Mouse (Mus musculus) ES-E14 (cell line): ENCODE results near the gene Mtor. TPM values are rescaled to one million over a fixed set of nuclear protein-coding genes. Genes with fewer than 3 reads are reported as not detected.

Source experiments
- DNase-seq: peaks from one replicate; pipeline ENCODE4 v3.0.0-alpha.2; 2013; ENCODE audit warnings: low read depth, low spot score
- H3K27ac ChIP-seq: 2 replicates; pipeline ENCODE4 v1.5.1; 2012; ENCODE audit warnings: low read depth, mild to moderate bottlenecking, low read length, moderate library complexity, mixed read lengths; ENCODE audit not compliant: poor library complexity, insufficient read depth, severe bottlenecking
- H3K36me3 ChIP-seq: 2 replicates; pipeline ENCODE4 v1.6.1; 2012; ENCODE audit warnings: mild to moderate bottlenecking, low read length, moderate library complexity, mixed read lengths; ENCODE audit not compliant: control insufficient read depth, poor library complexity, insufficient read depth, severe bottlenecking
- H3K4me1 ChIP-seq, 2 experiments: fragments of 150-350 bp in 1 of 2; sonication (generic) in 1 of 2; 2 replicates each; pipeline ENCODE4 v1.6.1; 2012; ENCODE audit warnings: low read length in 2 of 2, mild to moderate bottlenecking in 1 of 2, mixed read lengths in 1 of 2; ENCODE audit not compliant: control insufficient read depth in 2 of 2, insufficient read depth in 2 of 2, poor library complexity in 1 of 2
- H3K4me3 ChIP-seq, 2 experiments: fragments of 150-350 bp in 1 of 2; sonication (generic) in 1 of 2; 2 replicates each; pipeline ENCODE4 v1.5.1; 2012; ENCODE audit warnings: low read length in 2 of 2, low read depth in 1 of 2, mild to moderate bottlenecking in 1 of 2, mixed read lengths in 1 of 2; ENCODE audit not compliant: insufficient read depth in 1 of 2, poor library complexity in 1 of 2, severe bottlenecking in 1 of 2
- H3K9ac ChIP-seq: 2 replicates; pipeline ENCODE4 v1.6.1; 2012; ENCODE audit warnings: low read depth, mild to moderate bottlenecking, low read length, mixed read lengths; ENCODE audit not compliant: poor library complexity, insufficient read depth, severe bottlenecking
- H3K9me3 ChIP-seq: fragments of 150-350 bp; sonication (generic); 2 replicates; pipeline ENCODE4 v1.6.1; 2012; ENCODE audit warnings: low read depth, mild to moderate bottlenecking, low read length; ENCODE audit not compliant: control insufficient read depth, insufficient read depth
- CHD2 ChIP-seq: IDR thresholded peaks from 2 replicates; pipeline ENCODE4 v1.6.1; 2014; ENCODE audit warnings: mild to moderate bottlenecking, low read depth, low read length, inconsistent platforms
- HCFC1 ChIP-seq: IDR thresholded peaks from 2 replicates; pipeline ENCODE4 v1.6.1; 2012; ENCODE audit warnings: low read length, inconsistent platforms, borderline replicate concordance; ENCODE audit not compliant: insufficient read depth
- MAFK ChIP-seq: IDR thresholded peaks from 2 replicates; pipeline ENCODE4 v1.6.1; 2014; ENCODE audit warnings: mild to moderate bottlenecking, low read depth, low read length, inconsistent platforms; ENCODE audit not compliant: insufficient read depth
- ZC3H11A ChIP-seq: IDR thresholded peaks from 2 replicates; pipeline ENCODE4 v1.6.1; 2012; ENCODE audit warnings: low read depth, mild to moderate bottlenecking, inconsistent platforms, low read length, borderline replicate concordance
- ZNF384 ChIP-seq: IDR thresholded peaks from 2 replicates; pipeline ENCODE4 v1.6.1; 2012; ENCODE audit warnings: low read depth, low read length, inconsistent platforms
- in situ Hi-C, 2 experiments: fragments of 600-800 bp; cut with MboI; formaldehyde crosslinking; loops; one replicate each; pipeline ENCODE4 v1.15.1; 2025; ENCODE audit warnings: low sequenced_read_pairs in 2 of 2, inconsistent platforms in 1 of 2; ENCODE audit not compliant: unreplicated experiment in 2 of 2
- total RNA-seq: library from RNA; depleted of rRNA; stranded (reverse); fragments of 300-350 nt; gene quantifications from 2 replicates; pipeline ENCODE4 v1.2.3, GENCODE M21; 2012; rRNA removed

Mtor gene
- total RNA-seq, result 37.6 and 48.2 TPM in 2 replicates

GRCm38 (mm10) chr4:148448179-148448852 lies at the start of gene Mtor:
TSS of gene Mtor (plus strand) at chr4:148448611.
- peak within 1 kb of the TSS; percentile 78 to 96 for H3K4me3 ChIP-seq
- no peaks in the 10 kb centered on the region for H3K4me1 ChIP-seq
- H3K36me3 ChIP-seq, result peaks cover 9% of the 10 kb centered on the region
- TF ChIP-seq ZC3H11A, result no peak
- peak; percentile 82 for TF ChIP-seq HCFC1
- peak; percentile 86 for TF ChIP-seq CHD2
- in situ Hi-C loops, result no loop called here
- peak within 1 kb of the TSS; percentile 51; the same call in 1 of the 2 replicates for H3K27ac ChIP-seq
- H3K9me3 ChIP-seq, result no peaks in the 10 kb centered on the region
- DNase-seq, result peak; percentile 96
- H3K9ac ChIP-seq, result peak within 1 kb of the TSS; percentile 91

- no peak for DNase-seq
- H3K4me3 ChIP-seq, result no peak overlapping the region
- in situ Hi-C loops, result no loop called here
- no peak overlapping the region for H3K9ac ChIP-seq
- no peaks in the 10 kb centered on the region for H3K36me3 ChIP-seq
- H3K4me1 ChIP-seq, result peaks cover 0 to 9% of the 10 kb centered on the region in 2 experiments; a peak in 2 of 4 replicates
- TF ChIP-seq CHD2 (no peak), MAFK (no peak), ZNF384 (no peak)
- H3K27ac ChIP-seq, result no peak overlapping the region
- no peaks in the 10 kb centered on the region for H3K9me3 ChIP-seq
These were observed 48.8 kb upstream of the Mtor start for GRCm38 (mm10) chr4:148399437-148400094.

- H3K4me3 ChIP-seq, result no peak overlapping the region
- in situ Hi-C loops, result no loop called here
- H3K4me1 ChIP-seq, result peaks cover 0 to 17% of the 10 kb centered on the region in 2 experiments; a peak in 2 of 4 replicates
- H3K9ac ChIP-seq, result no peak overlapping the region
- DNase-seq, result no peak
- no peaks in the 10 kb centered on the region for H3K36me3 ChIP-seq
- no peak overlapping the region for H3K27ac ChIP-seq
- TF ChIP-seq ZC3H11A (no peak), HCFC1 (no peak), CHD2 (no peak), MAFK (no peak), ZNF384 (no peak)
- H3K9me3 ChIP-seq, result no peaks in the 10 kb centered on the region
These were observed 45.0 kb upstream of the Mtor start for GRCm38 (mm10) chr4:148403402-148403801.

- Histone ChIP-seq H3K36me3 (no peaks in the 10 kb centered on the region), H3K4me1 (peaks cover 0 to 17% of the 10 kb centered on the region in 2 experiments; a peak in 2 of 4 replicates), H3K9ac (no peak overlapping the region), H3K9me3 (no peaks in the 10 kb centered on the region), H3K4me3 (no peak overlapping the region), H3K27ac (no peak overlapping the region)
- TF ChIP-seq CHD2 (no peak), ZNF384 (no peak), MAFK (no peak), HCFC1 (no peak), ZC3H11A (no peak)
- in situ Hi-C loops, result no loop called here
- DNase-seq, result no peak
These were observed 43.7 kb upstream of the Mtor start for GRCm38 (mm10) chr4:148404748-148405147.
